Mouse (Mus musculus) layer of hippocampus, adult 8-10 months (tissue): ENCODE measurements around the gene Rrp9. TPM values are rescaled to one million over a fixed set of nuclear protein-coding genes. Genes with fewer than 3 reads are reported as not detected.

Experiments
- DNase-seq, 2 experiments: peaks; one replicate each; pipeline ENCODE4 v3.0.0; 2022; ENCODE audit warnings: low spot score in 2 of 2
- total RNA-seq, 4 experiments: library from RNA; stranded (reverse); gene quantifications; 2 replicates each; pipeline ENCODE4 v1.2.4; 2022

The Rrp9 gene
- total RNA-seq, 4 experiments from 2014 or later = 32.7 to 42.1 (median 33.2) TPM

GRCm38 (mm10) chr9:106456325-106457162 lies 19.2 kb upstream of the Rrp9 start:
- no peak for DNase-seq

DNA sequence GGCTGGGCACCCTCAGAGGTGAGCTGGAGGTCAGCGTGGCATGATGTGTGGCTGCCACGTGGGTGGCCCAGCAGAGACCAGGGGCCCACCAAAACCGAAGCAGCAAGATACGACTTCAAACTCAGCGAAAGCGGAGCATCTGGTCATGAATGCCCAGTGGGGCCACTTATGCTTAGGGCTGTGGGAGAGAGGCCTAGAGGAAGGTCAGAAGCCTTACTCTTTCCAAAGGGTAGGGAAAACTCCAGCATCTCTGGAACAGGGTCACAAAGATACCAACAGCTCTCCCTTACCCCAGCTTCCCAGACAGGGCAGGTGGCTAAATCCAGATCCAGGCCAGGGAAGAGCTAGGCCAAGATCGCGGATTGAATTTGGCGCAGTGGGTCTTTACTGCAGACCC lies 18.6 kb upstream of the Rrp9 start:
- no peak for DNase-seq

- DNase-seq = no peak
Observed at GRCm38 (mm10) chr9:106457920-106458319, 17.8 kb upstream of the Rrp9 start.

- no peak for DNase-seq
Observed at GRCm38 (mm10) chr9:106459946-106460345, 15.8 kb upstream of the Rrp9 start.

- no peak for DNase-seq
Observed at GRCm38 (mm10) chr9:106460401-106461025, 15.2 kb upstream of the Rrp9 start.

- DNase-seq = no peak
Observed at GRCm38 (mm10) chr9:106461026-106461415, 14.7 kb upstream of the Rrp9 start.

- no peak for DNase-seq
Observed at GRCm38 (mm10) chr9:106461641-106462429, 13.9 kb upstream of the Rrp9 start.

DNA sequence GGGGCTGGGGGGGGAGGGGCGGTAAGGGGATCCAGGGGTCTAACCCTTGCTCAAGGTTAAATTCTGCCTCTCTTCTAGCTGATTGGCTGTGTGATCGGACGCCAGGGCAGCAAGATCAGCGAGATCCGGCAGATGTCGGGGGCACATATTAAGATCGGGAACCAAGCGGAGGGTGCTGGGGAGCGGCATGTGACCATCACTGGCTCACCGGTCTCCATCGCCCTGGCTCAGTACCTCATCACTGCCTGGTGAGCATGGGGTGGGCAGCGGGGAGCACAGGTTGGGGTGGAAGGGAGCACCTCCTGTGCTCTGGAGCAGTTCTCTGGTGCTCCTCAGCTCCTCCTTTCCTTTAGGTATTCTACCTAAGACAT lies 13.3 kb upstream of the Rrp9 start:
- no peak for DNase-seq

GRCm38 (mm10) chr9:106463122-106464063 lies 12.4 kb upstream of the Rrp9 start:
- no peak for DNase-seq

- peak; percentile 44 to 75 for DNase-seq
Observed at GRCm38 (mm10) chr9:106464751-106465541, 10.8 kb upstream of the Rrp9 start.

DNA sequence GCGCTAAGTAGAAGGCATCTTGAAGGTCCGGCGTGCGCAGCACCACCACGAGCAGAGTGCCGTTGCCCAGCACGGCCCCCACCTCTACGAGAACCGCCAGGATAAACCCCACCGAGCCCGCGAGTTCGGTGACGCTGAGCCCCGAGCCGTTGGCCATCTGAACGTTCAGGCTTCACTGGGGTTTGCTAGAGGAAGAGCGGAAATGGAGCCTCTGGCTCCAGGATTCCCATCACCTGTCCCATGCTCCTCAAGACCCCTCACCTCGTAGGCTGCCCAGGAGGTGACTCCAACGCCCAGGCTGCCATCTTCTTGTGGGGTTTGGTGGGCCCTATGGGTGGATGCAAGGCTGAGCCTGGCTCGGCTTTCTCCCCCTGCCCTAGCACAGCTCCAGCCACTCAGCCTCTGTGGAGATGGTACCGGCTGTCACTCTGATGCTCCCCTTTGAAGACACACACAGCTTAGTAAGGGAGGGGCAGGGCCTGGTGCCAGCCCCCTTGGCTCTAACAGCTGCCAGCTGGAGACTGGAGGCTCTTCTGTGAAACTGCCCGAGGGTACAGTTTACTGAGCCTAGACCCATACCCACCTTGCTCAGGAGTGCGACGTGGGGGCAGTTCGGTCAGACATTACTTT lies 10.1 kb upstream of the Rrp9 start, which contains the start of gene Gpr62:
Gene Gpr62, minus strand, starts transcription at position 368 of the 630 bp plus-strand sequence.
- peak; percentile 75 to 83 for DNase-seq

DNA sequence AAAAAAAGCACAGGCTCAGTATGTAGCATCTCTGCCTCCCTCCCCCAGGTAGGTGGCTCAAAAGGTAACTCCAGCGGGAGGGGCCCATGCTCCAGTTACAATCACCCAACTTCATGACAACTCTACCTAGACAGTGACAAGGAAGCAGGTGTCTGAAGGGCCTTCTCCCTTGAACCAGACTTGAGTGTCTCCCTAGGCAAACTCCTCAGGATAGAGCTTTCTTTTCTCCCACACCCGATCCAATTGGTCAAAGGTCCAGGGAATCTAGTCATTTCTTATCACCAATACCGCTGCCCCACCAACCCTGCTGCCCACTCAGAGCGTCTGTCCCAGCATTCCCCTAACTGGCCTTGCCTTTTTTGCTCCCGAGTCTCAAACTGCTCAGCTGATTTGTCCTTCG lies 9.0 kb upstream of the Rrp9 start:
- no peak for DNase-seq

- DNase-seq = no peak
Observed at GRCm38 (mm10) chr9:106467746-106468145, 8.0 kb upstream of the Rrp9 start.

- DNase-seq = no peak
Observed at GRCm38 (mm10) chr9:106469317-106469716, 6.4 kb upstream of the Rrp9 start.

- no peak for DNase-seq
Observed at GRCm38 (mm10) chr9:106469776-106470175, 6.0 kb upstream of the Rrp9 start.

DNA sequence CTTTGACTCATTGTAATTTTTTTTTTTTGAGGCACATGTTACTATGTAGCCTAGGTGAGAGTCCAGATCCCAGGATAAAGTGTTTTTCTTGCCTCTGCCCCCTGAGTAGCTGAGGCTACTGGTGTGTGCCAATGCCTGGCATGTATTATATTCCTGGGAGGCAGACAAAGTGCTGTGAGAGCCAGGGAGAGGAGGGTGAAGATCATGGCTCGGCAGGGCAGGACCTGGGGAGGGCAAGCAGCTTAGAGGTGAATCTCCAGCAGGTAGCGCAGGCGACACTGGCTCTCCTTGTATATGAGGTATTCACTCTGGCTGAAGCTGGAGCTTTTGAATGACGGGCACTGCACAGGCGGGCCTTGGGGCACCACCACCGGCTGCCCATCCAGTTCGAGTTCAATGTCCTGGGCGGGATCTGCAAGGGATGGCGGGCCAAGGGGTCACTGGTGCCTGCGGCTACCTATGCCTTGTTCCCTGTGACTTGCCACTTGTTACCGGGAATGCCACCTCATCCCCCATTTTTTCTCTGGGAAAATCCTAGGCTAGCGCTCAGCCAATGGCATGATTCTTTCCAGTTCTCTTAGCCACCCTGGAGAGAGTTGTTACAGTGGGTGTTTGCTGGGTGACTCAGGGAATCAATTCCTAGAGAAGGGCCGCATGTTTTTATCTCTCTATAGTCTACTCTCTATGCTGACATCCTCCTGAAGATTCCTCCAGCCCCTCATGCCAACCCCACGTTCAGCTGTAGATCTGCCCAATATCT lies 4.6 kb upstream of the Rrp9 start:
- DNase-seq = peak in 1 of 2 experiments; percentile 10

GRCm38 (mm10) chr9:106471892-106472291 lies 3.9 kb upstream of the Rrp9 start:
- DNase-seq = peak in 1 of 2 experiments; percentile 60

DNA sequence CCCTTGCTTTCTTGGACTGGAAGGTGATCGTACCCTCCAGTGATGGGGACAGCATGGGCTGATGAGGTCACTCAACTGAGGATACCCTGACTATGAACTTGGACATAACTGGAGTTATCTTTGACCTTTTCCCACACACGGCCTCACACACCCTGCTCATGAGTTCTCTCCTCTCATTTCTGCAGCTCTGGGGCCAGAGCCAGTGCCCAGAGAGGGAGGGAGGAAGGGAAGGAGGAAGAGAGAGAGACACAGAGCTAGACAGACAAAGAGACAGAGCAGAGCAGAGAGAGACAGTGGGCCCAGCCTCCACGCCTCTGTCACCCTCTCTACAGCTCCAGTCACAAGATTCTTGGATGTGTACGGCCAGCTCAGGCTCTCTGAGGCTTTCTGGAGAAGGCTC lies 3.4 kb upstream of the Rrp9 start:
- DNase-seq = peak; percentile 8 to 20
